Mouse (Mus musculus) C2C12 (cell line): ENCODE results near the gene Sult2b1. TPM values are rescaled to one million over a fixed set of nuclear protein-coding genes. Genes with fewer than 3 reads are reported as not detected.

Experiments used
- H3K27me3 ChIP-seq: one replicate; pipeline ENCODE4 v1.6.1; 2011; ENCODE audit not compliant: control insufficient read depth, insufficient read depth, insufficient read length
- H3K36me3 ChIP-seq: one replicate; pipeline ENCODE4 v1.6.1; 2011; ENCODE audit not compliant: control insufficient read depth, insufficient read depth
- H3K4me3 ChIP-seq: one replicate; pipeline ENCODE4 v1.5.1; 2011; ENCODE audit warnings: mild to moderate bottlenecking, control low read depth; ENCODE audit not compliant: poor library complexity, insufficient read depth, severe bottlenecking
- H3K79me2 ChIP-seq: one replicate; pipeline ENCODE4 v1.6.1; 2011; ENCODE audit not compliant: control insufficient read depth, insufficient read depth
- H3K79me3 ChIP-seq: one replicate; pipeline ENCODE4 v1.6.1; 2011; ENCODE audit warnings: low read depth, control low read depth
- H3ac ChIP-seq: one replicate; pipeline ENCODE3; 2011; ENCODE audit warnings: low read depth; ENCODE audit not compliant: control insufficient read depth, insufficient read length
- CEBPB ChIP-seq: IDR thresholded peaks from one replicate; pipeline ENCODE4 v1.6.1; 2011; ENCODE audit warnings: low read depth, mild to moderate bottlenecking, control low read depth, moderate library complexity
- CTCF ChIP-seq: IDR thresholded peaks from one replicate; pipeline ENCODE4 v1.5.1; 2011; ENCODE audit not compliant: control insufficient read depth, insufficient read depth, insufficient read length
- FOSL1 ChIP-seq: IDR thresholded peaks from one replicate; pipeline ENCODE4 v1.8.0; 2011; ENCODE audit warnings: mild to moderate bottlenecking, low read length; ENCODE audit not compliant: poor library complexity, insufficient read depth, severe bottlenecking
- MAX ChIP-seq: IDR thresholded peaks from one replicate; pipeline ENCODE4 v1.6.1; 2011; ENCODE audit warnings: mild to moderate bottlenecking, control low read depth
- MYOD1 ChIP-seq: IDR thresholded peaks from one replicate; pipeline ENCODE4 v1.6.1; 2011; ENCODE audit warnings: low read depth; ENCODE audit not compliant: control insufficient read depth, insufficient read length
- MYOG ChIP-seq: IDR thresholded peaks from one replicate; pipeline ENCODE4 v1.6.1; 2011; ENCODE audit not compliant: control insufficient read depth, insufficient read length; ENCODE audit errors: extremely low read depth
- USF1 ChIP-seq: IDR thresholded peaks from one replicate; pipeline ENCODE4 v1.6.1; 2011; ENCODE audit warnings: low read depth, mild to moderate bottlenecking, control low read depth, moderate library complexity
- polyA plus RNA-seq: library from polyadenylated mRNA; unstranded; fragments of >200 nt; fragmentation: generic; extraction: Trizol; gene quantifications from one replicate; pipeline ENCODE4 v1.2.1, GENCODE M21; 2012; ENCODE audit warnings: missing spikeins

Sult2b1 gene
- polyA plus RNA-seq, 1 experiment, result 0.13 TPM

DNA sequence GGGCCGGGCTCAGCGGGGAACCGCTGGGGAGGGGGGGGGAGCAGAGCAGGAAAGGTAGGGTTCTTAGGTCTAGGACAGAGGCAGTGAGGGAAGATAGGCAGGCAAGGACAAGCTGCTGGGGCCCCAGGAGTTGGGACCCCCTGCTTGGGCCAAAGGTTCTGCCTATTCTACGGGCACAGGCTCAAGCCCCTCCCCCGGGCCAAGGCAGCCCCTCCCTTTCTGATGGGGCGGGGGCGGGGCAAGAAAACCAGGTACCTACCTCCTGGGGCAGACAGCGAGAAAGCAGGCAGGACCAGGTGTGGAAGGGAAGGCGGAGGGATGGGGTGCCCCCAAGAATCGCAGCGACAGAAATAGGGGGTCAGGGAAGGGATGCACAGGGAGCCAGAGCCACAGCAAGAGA lies 24.0 kb upstream of the Sult2b1 start:
- peaks cover 59% of the 10 kb centered on the region for H3K36me3 ChIP-seq
- no peak for TF ChIP-seq MYOG
- no peak for TF ChIP-seq CEBPB
- no peak for TF ChIP-seq CTCF
- no peak for TF ChIP-seq MYOD1
- no peak for TF ChIP-seq FOSL1
- no peak for TF ChIP-seq MAX
- TF ChIP-seq USF1, result no peak
- peaks cover 15% of the 10 kb centered on the region for H3K79me3 ChIP-seq
- H3ac ChIP-seq, result no peak overlapping the region
- H3K79me2 ChIP-seq, result peaks cover 24% of the 10 kb centered on the region
- no peak overlapping the region for H3K4me3 ChIP-seq
- no peaks in the 10 kb centered on the region for H3K27me3 ChIP-seq

DNA sequence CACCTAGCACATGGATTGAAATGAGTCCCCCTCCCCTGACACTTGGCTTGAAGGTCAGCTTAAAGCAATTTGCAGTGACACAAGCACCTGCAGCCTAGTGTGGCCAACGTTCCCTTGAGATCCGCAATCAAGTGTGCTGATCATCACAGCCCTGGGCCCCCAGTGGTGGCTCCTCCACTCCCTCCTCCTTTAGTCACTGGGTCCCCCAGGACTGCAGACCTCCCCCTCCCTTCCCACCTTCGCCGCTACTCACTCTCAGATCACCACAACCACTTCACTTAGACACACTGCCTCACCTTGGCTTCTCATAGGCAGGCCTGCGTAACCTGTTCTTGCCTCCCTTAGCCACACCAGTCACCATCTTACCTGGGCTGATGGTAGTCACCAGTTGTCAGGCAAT lies 21.5 kb upstream of the Sult2b1 start:
- H3K36me3 ChIP-seq, result peaks cover 42% of the 10 kb centered on the region
- H3ac ChIP-seq, result no peak overlapping the region
- no peak for TF ChIP-seq MYOG
- TF ChIP-seq CEBPB, result no peak
- no peak for TF ChIP-seq CTCF
- no peak for TF ChIP-seq MYOD1
- no peak for TF ChIP-seq MAX
- no peak for TF ChIP-seq USF1
- TF ChIP-seq FOSL1, result no peak
- H3K79me2 ChIP-seq, result no peaks in the 10 kb centered on the region
- H3K4me3 ChIP-seq, result no peak overlapping the region
- H3K27me3 ChIP-seq, result no peaks in the 10 kb centered on the region
- no peaks in the 10 kb centered on the region for H3K79me3 ChIP-seq

DNA sequence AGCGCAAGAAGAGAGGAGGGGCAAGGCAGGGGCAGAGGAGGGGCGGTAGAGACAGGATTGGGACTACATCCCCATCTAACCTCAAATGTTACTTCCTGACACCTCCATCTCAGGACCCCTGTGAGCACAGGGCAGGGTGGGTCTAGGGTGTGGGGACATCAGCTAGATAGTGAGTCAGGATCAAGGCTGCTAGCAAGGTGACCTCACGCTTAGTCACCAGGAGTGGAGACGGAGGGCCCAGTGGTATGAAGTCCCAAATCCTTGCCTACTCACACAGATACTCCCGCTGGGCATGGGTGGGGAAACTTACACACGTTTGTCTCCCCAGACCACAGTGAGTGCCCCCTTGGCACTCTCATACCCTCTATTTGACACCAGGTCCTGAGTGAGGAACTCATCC lies 18.1 kb upstream of the Sult2b1 start:
- Histone ChIP-seq H3K79me3 (no peaks in the 10 kb centered on the region), H3K36me3 (peaks cover 11% of the 10 kb centered on the region), H3ac (no peak overlapping the region), H3K4me3 (no peak overlapping the region), H3K79me2 (no peaks in the 10 kb centered on the region), H3K27me3 (peaks cover 11% of the 10 kb centered on the region)
- TF ChIP-seq MYOD1 (peak; percentile 18), MYOG (no peak), FOSL1 (peak; percentile 86)

DNA sequence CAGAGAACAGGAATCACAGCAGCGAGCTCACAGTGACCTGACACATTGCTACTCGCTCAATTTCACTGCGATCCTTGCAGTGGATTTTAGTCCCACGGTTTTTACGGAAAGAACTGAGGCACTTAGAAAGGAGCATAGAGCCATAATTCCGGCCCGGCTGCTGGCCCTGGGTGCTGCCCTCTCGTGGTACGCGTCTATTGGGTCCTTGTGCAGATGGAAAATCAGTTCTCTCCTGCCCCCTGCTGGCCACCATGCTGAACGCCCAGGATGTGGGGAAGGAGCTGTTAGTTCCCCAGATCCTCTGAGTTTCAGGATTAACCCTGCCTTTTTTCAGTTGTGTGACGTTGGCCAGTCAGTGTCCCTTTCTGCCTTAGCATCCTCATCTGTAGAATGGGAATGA lies 16.9 kb upstream of the Sult2b1 start:
- H3ac ChIP-seq, result no peak overlapping the region
- no peaks in the 10 kb centered on the region for H3K79me3 ChIP-seq
- no peaks in the 10 kb centered on the region for H3K79me2 ChIP-seq
- peak overlapping the region; percentile 6 for H3K4me3 ChIP-seq
- H3K36me3 ChIP-seq, result no peaks in the 10 kb centered on the region
- peak; percentile 92 for TF ChIP-seq CTCF
- no peak for TF ChIP-seq USF1
- TF ChIP-seq MAX, result peak; percentile 46
- TF ChIP-seq CEBPB, result no peak
- peaks cover 19% of the 10 kb centered on the region for H3K27me3 ChIP-seq

DNA sequence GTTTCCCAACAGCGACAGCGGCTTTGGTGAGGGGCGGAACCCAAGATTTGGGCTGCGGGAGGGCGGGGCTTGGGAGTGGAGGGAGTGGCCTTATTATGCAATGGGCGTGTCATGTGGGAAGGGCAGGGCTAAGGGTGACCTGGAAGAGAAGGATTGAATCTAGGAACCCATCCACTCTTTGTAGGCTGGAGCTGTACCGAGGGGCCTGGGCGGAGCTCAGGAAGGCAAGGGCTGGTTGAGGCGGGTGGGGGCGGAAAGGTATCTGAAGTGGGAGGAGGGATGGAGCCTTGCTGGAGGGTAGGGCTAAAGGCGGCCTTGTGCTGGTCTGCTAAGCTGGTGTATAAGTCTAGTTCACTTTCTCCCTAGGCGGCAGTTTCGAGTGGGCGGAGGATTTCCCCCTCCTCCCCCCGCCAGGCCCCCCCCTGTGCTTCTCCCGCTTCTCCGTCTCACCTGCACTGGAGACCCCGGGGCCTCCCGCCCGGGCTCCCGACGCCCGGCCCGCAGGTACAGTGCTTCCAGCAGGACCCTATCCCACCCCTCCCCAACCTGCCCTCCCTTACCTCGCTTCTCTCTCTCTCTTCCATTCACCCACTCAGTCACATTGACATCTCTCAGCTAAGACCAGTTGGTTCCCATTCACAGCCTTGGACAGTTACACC lies 16.2 kb upstream of the Sult2b1 start:
- H3K79me3 ChIP-seq, result no peaks in the 10 kb centered on the region
- no peaks in the 10 kb centered on the region for H3K79me2 ChIP-seq
- peak overlapping the region; percentile 6 for H3K4me3 ChIP-seq
- H3K27me3 ChIP-seq, result peaks cover 19% of the 10 kb centered on the region
- H3K36me3 ChIP-seq, result no peaks in the 10 kb centered on the region
- peak overlapping the region; percentile 45 for H3ac ChIP-seq
- TF ChIP-seq MYOD1 (no peak), USF1 (no peak), CEBPB (peak; percentile 63), MYOG (no peak), MAX (no peak)

DNA sequence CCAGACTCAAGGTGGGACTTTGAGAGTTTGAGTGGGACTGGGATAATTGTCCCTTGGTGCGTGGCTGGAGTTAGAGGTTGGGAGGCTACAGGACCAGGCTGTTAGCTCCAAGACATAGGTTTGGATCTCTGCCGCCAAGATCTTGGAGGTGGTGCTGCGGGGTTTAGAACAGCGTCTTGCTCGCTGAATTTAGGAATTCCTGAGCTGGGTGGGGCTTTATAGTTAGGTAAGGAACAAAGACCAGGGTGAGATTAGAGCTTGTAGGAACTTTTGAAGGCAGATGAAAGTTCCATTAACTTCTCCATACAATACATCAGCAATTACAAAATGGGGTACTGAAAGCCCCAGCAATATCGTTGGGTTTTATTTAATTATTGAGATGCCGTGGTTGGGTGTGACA lies 15.5 kb upstream of the Sult2b1 start:
- no peak overlapping the region for H3ac ChIP-seq
- no peak for TF ChIP-seq MYOG
- TF ChIP-seq USF1, result no peak
- no peak for TF ChIP-seq MYOD1
- TF ChIP-seq CEBPB, result no peak
- TF ChIP-seq CTCF, result no peak
- TF ChIP-seq MAX, result no peak
- TF ChIP-seq FOSL1, result no peak
- H3K79me3 ChIP-seq, result no peaks in the 10 kb centered on the region
- peaks cover 24% of the 10 kb centered on the region for H3K27me3 ChIP-seq
- no peaks in the 10 kb centered on the region for H3K36me3 ChIP-seq
- no peaks in the 10 kb centered on the region for H3K79me2 ChIP-seq
- no peak overlapping the region for H3K4me3 ChIP-seq
